Mouse (Mus musculus): ENCODE measurements around the gene Prss56.

DNA sequence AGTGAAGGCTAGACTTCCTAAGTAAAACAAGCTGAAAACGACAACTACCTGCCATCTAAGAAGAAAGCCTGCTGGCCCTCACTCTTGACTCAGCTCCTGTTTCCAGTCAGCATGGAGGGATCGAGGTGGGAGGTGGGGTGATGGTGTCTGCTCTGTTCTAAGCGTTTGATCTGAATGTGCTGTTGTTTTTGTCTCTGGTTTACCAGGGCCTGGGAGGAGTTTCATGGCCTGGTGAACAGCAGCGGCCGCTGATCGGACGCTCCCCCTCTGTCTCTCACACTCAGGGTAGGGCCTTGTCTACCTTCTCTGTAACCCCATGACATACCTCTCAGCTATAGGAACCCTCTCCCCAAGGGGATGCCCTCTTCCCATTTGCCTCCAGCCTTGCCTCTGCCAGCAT is 49.1 kb downstream of the Prss56 start:
- TF ChIP-seq E2F4 (IDR thresholded peaks at IDR 0.05; ENCODE audit: insufficient replicate concordance, low read depth, low read length) (no peak), POLR2A (IDR thresholded peaks at IDR 0.05; ENCODE audit: low read depth, low read length) (no peak), MAX (IDR thresholded peaks at IDR 0.05; ENCODE audit: low read length) (no peak), EP300 (IDR thresholded peaks at IDR 0.05; ENCODE audit: low read length) (no peak), CTCF (conservative IDR thresholded peaks at IDR 0.05 in 1 of 2, IDR thresholded peaks at IDR 0.05 in 1 of 2; ENCODE audit: low read depth in 2 of 2, low read length in 2 of 2) (no peak), UBTF (IDR thresholded peaks at IDR 0.05; ENCODE audit: low read depth, low read length) (no peak), ETS1 (conservative IDR thresholded peaks at IDR 0.05; ENCODE audit: low read depth, low read length) (no peak)
